Mouse (Mus musculus) embryonic facial prominence, embryonic 15.5 days (tissue): Measurements from ENCODE around the gene Pnp2. TPM values are rescaled to one million over a fixed set of nuclear protein-coding genes. Genes with fewer than 3 reads are reported as not detected.

Experiments used
- polyA plus RNA-seq: library from polyadenylated mRNA; unstranded; fragments of >200 nt; fragmentation: Nextera tagmentation; extraction: Ambion mirVana; gene quantifications from 2 replicates; pipeline ENCODE4 v1.2.1, GENCODE M21; 2015

Gene Pnp2
- polyA plus RNA-seq, 1 experiment from 2014 or later: 0.85 TPM

Other genes starting within 250 kb of the Pnp2 start
- gene Olfr748, start 248.6 kb upstream of the Pnp2 start, polyA plus RNA-seq: 0.05 and 0.08 TPM in 2 replicates
- gene Olfr749, start 210.9 kb upstream of the Pnp2 start, polyA plus RNA-seq: 0.43 TPM in 1 of 2 replicates, not detected in the other
- 71.5 and 80.0 TPM in 2 replicates for gene Ttc5, start 170.5 kb upstream of the Pnp2 start, polyA plus RNA-seq
- gene Ccnb1ip1, start 148.3 kb upstream of the Pnp2 start, polyA plus RNA-seq: not detected in 2 replicates
- 58.4 and 59.3 TPM in 2 replicates for gene Parp2, start 148.2 kb upstream of the Pnp2 start, polyA plus RNA-seq
- 5.2 and 7.1 TPM in 2 replicates for gene Tep1, start 85.4 kb upstream of the Pnp2 start, polyA plus RNA-seq
- gene Klhl33, start 58.5 kb upstream of the Pnp2 start, polyA plus RNA-seq: 0.24 and 0.45 TPM in 2 replicates
- gene Osgep, start 31.1 kb upstream of the Pnp2 start, polyA plus RNA-seq: 155 and 158 TPM in 2 replicates
- gene Apex1, start 31.0 kb upstream of the Pnp2 start, polyA plus RNA-seq: 187 and 190 TPM in 2 replicates
- 53.8 and 57.4 TPM in 2 replicates for gene Pip4p1, start 25.1 kb upstream of the Pnp2 start, polyA plus RNA-seq
- 55.5 and 56.7 TPM in 2 replicates for gene Pnp, start 24.9 kb upstream of the Pnp2 start, polyA plus RNA-seq
- gene Gm49342, start 11.5 kb upstream of the Pnp2 start, polyA plus RNA-seq: not detected in 2 replicates
- 0.52 and 0.54 TPM in 2 replicates for gene Rnase10, start 51.8 kb downstream of the Pnp2 start, polyA plus RNA-seq
- not detected in 2 replicates for gene Rnase9, start 85.9 kb downstream of the Pnp2 start, polyA plus RNA-seq
- gene Rnase11, start 94.2 kb downstream of the Pnp2 start, polyA plus RNA-seq: not detected in 2 replicates
- 0.43 and 0.56 TPM in 2 replicates for gene Rnase12, start 101.7 kb downstream of the Pnp2 start, polyA plus RNA-seq
- not detected in 2 replicates for gene Olfr750, start 118.4 kb downstream of the Pnp2 start, polyA plus RNA-seq
- 55.5 and 57.1 TPM in 2 replicates for gene Rnase4, start 135.1 kb downstream of the Pnp2 start, polyA plus RNA-seq
- gene Ang, start 135.2 kb downstream of the Pnp2 start, polyA plus RNA-seq: 8.2 and 11.0 TPM in 2 replicates
- gene Eddm3b, start 158.4 kb downstream of the Pnp2 start, polyA plus RNA-seq: not detected in 2 replicates
- 0.92 and 2.0 TPM in 2 replicates for gene Rnase6, start 167.9 kb downstream of the Pnp2 start, polyA plus RNA-seq
- 2.9 and 3.2 TPM in 2 replicates for gene Rnase1, start 190.8 kb downstream of the Pnp2 start, polyA plus RNA-seq
- not detected in 2 replicates for gene Rnase2b, start 206.3 kb downstream of the Pnp2 start, polyA plus RNA-seq
- 0.19 TPM in 1 of 2 replicates, not detected in the other for gene Ang2, start 243.2 kb downstream of the Pnp2 start, polyA plus RNA-seq
- not detected in 2 replicates for gene Ear14, start 247.4 kb downstream of the Pnp2 start, polyA plus RNA-seq